In genomic region chr11:19923888-19924756, GRCm38 (mm10) we compare ENCODE assay signal across 8 mouse cellular contexts. TPM values are rescaled to one million over a fixed set of nuclear protein-coding genes. Genes with fewer than 3 reads are reported as not detected.
DNase-seq lines count a peak whose midpoint lies in the region; ATAC-seq and TF ChIP-seq lines count a peak whose summit lies in the region.

Gene Spred2, plus strand, starts transcription at chr11:19924375.

- peak within 1 kb of the TSS; percentile 96 for H3K27ac ChIP-seq in forebrain, embryonic 15.5 days (replicated peaks)
- peak within 1 kb of the TSS; percentile 99 for H3K27ac ChIP-seq in layer of hippocampus, adult 2 months
- H3K27ac ChIP-seq in lung, embryonic 15.5 days: peak within 1 kb of the TSS; percentile 92

- H3K9ac ChIP-seq in forebrain, embryonic 15.5 days (replicated peaks): peak within 1 kb of the TSS; percentile 90
- H3K9ac ChIP-seq in lung, embryonic 15.5 days: peak within 1 kb of the TSS; percentile 71

- peak within 1 kb of the TSS; percentile 96 for H3K4me3 ChIP-seq in G1E (ENCODE audit: low read depth, low read length)
- H3K4me3 ChIP-seq in forebrain, embryonic 15.5 days: peak within 1 kb of the TSS; percentile 79
- H3K4me3 ChIP-seq in layer of hippocampus, adult 2 months: peak within 1 kb of the TSS; percentile 97
- H3K4me3 ChIP-seq in lung, embryonic 15.5 days: peak within 1 kb of the TSS; percentile 90

- under 1% methylated on average over 55 of the region's 57 CpGs for WGBS in forebrain, embryonic 15.5 days
- WGBS in lung, embryonic 15.5 days: 1% methylated on average over 57 of the region's 57 CpGs

- H3K9me3 ChIP-seq in G1E (replicated peaks): no peaks in the 10 kb centered on the region
- H3K9me3 ChIP-seq in forebrain, embryonic 15.5 days: no peaks in the 10 kb centered on the region
- no peaks in the 10 kb centered on the region for H3K9me3 ChIP-seq in lung, embryonic 15.5 days

- no peaks in the 10 kb centered on the region for H3K27me3 ChIP-seq in G1E (ENCODE audit: insufficient read depth, low read length)
- H3K27me3 ChIP-seq in forebrain, embryonic 15.5 days: no peaks in the 10 kb centered on the region
- no peaks in the 10 kb centered on the region for H3K27me3 ChIP-seq in lung, embryonic 15.5 days

- intact Hi-C loops in heart, postnatal 25 days (cut with DNase I): loop anchor here (2.0 to 5.0 kb wide), 3 partner anchors 41 to 148 kb away; no protein-coding TSS in a partner anchor

- ATAC-seq in G1E (ENCODE audit: extremely low read depth, insufficient number of reproducible peaks, low FRiP score, poor library complexity, severe bottlenecking): peak; percentile 58
- ATAC-seq in forebrain, embryonic 15.5 days (replicated peaks): peak; percentile 55
- peak; percentile 58 for ATAC-seq in lung, embryonic 15.5 days (ENCODE audit: borderline replicate concordance, extremely low read depth, low FRiP score, low TSS enrichment)

- DNase-seq in G1E (ENCODE audit: low spot score): peak; percentile 83
- peak; percentile 88 for DNase-seq in cerebellum, adult 11-12 months
- peak; percentile 89 for DNase-seq in heart, postnatal 25 days (ENCODE audit: low spot score)
- peak; percentile 85 to 91 for DNase-seq in layer of hippocampus, adult 2 months (ENCODE audit: low spot score in 2 of 2)
- DNase-seq in ovary, adult 18-20 months (ENCODE audit: low spot score): peak; percentile 85
- peak; percentile 86 for DNase-seq in thymus, postnatal 0 days (ENCODE audit: low spot score)

- peaks cover 16% of the 10 kb centered on the region for H3K36me3 ChIP-seq in G1E (replicated peaks)
- no peaks in the 10 kb centered on the region for H3K36me3 ChIP-seq in forebrain, embryonic 15.5 days
- no peaks in the 10 kb centered on the region for H3K36me3 ChIP-seq in lung, embryonic 15.5 days

- H3K4me2 ChIP-seq in forebrain, embryonic 15.5 days (replicated peaks): peak within 1 kb of the TSS; percentile 48
- peak within 1 kb of the TSS; percentile 90 for H3K4me2 ChIP-seq in lung, embryonic 15.5 days

- no peak for TF ChIP-seq CTCF in G1E (IDR thresholded peaks at IDR 0.05; ENCODE audit: low read depth, low read length)
- TF ChIP-seq CTCF in layer of hippocampus, adult 2 months (conservative IDR thresholded peaks at IDR 0.05): peak; percentile 64

- peaks cover 61% of the 10 kb centered on the region for H3K4me1 ChIP-seq in G1E (ENCODE audit: insufficient read depth, low read depth, low read length)
- peaks cover 27% of the 10 kb centered on the region for H3K4me1 ChIP-seq in forebrain, embryonic 15.5 days
- H3K4me1 ChIP-seq in lung, embryonic 15.5 days: peaks cover 16% of the 10 kb centered on the region

RNA-seq across cellular contexts. Expression of gene Spred2, which starts in this region (rescaled TPM):
- 33.6 and 39.0 TPM in 2 replicates for total RNA-seq in G1E (2014; fragmentation: Nextera tagmentation)
- 7.6 and 8.9 TPM in 2 replicates for total RNA-seq in G1E (2017)
- 76.1 and 93.9 TPM in 2 replicates for polyA plus RNA-seq in G1E (2012)
- polyA plus RNA-seq in forebrain, embryonic 15.5 days (2015; fragmentation: Nextera tagmentation; extraction: Ambion mirVana): 8.1 and 9.3 TPM in 2 replicates
- 10 to 100 TPM; 20.5 to 28.4 TPM for total RNA-seq in heart, postnatal 25 days (2021)
- 10 to 100 TPM; 88.2 to 89.4 TPM for total RNA-seq in layer of hippocampus, adult 2 months (2021)
- 6.3 and 6.6 TPM in 2 replicates for polyA plus RNA-seq in lung, embryonic 15.5 days (2015; fragmentation: Nextera tagmentation; extraction: Ambion mirVana)
- polyA plus RNA-seq in thymus, postnatal 0 days (2015; fragmentation: Nextera tagmentation; extraction: Ambion mirVana): 5.5 and 6.4 TPM in 2 replicates

Comparison
In these comparisons a context has a peak if more than half of its experiments do, and no peak if none do; other contexts are left out.
1. Peak in every context shown above with its lines: DNase-seq, ATAC-seq, H3K4me3 ChIP-seq and H3K27ac ChIP-seq.